Mouse (Mus musculus) hindbrain, embryonic 16.5 days (tissue): ENCODE results near the gene Acy3. TPM values are rescaled to one million over a fixed set of nuclear protein-coding genes. Genes with fewer than 3 reads are reported as not detected.
"Not testable (repeated sequence)": the region's sequence is repeated elsewhere in the genome, so short reads cannot be mapped to it uniquely, and the experiment has no call there.

Experiments
- ATAC-seq: fragments of 200-750 bp; cut with Nextera tagmentation; 2 replicates; pipeline ENCODE4 v1.8.0; 2017; ENCODE audit warnings: moderate TSS enrichment, moderate library complexity
- H3K27ac ChIP-seq: fragments of 300-500 bp; sonication (generic); 2 replicates; pipeline ENCODE4 v1.5.1; 2014; ENCODE audit warnings: low read depth, mild to moderate bottlenecking, control low read depth, low read length, moderate library complexity
- H3K27me3 ChIP-seq: fragments of 300-500 bp; sonication (generic); replicated peaks from 2 replicates; pipeline ENCODE4 v1.6.1; 2014; ENCODE audit warnings: low read length; ENCODE audit not compliant: control insufficient read depth, insufficient read depth
- H3K36me3 ChIP-seq: fragments of 300-500 bp; sonication (generic); 2 replicates; pipeline ENCODE4 v1.6.1; 2014; ENCODE audit warnings: mild to moderate bottlenecking, low read length, moderate library complexity, mixed read lengths; ENCODE audit not compliant: control insufficient read depth, insufficient read depth
- H3K4me1 ChIP-seq: fragments of 300-500 bp; sonication (generic); 2 replicates; pipeline ENCODE4 v1.6.1; 2014; ENCODE audit warnings: low read depth, low read length; ENCODE audit not compliant: control insufficient read depth, insufficient read depth
- H3K4me2 ChIP-seq: fragments of 300-500 bp; sonication (generic); 2 replicates; pipeline ENCODE4 v1.6.1; 2014; ENCODE audit warnings: mild to moderate bottlenecking, low read length, control low read depth, moderate library complexity
- H3K4me3 ChIP-seq: fragments of 300-500 bp; sonication (generic); 2 replicates; pipeline ENCODE4 v1.5.1; 2014; ENCODE audit warnings: mild to moderate bottlenecking, low read length, control low read depth, moderate library complexity
- H3K9ac ChIP-seq: fragments of 300-500 bp; sonication (generic); 2 replicates; pipeline ENCODE4 v1.6.1; 2014; ENCODE audit warnings: low read depth, mild to moderate bottlenecking, control low read depth, low read length, moderate library complexity
- H3K9me3 ChIP-seq: fragments of 300-500 bp; sonication (generic); 2 replicates; pipeline ENCODE4 v1.6.1; 2014; ENCODE audit warnings: mild to moderate bottlenecking, low read length, moderate library complexity; ENCODE audit not compliant: control insufficient read depth
- WGBS: fragments of 180-500 bp; shearing (Covaris S2); extraction: QIAGEN DNeasy Blood & Tissue Kit; methylation state at CpG from one replicate; pipeline ENCODE4 v1.1.7; 2014; 5-methylcytosine and 5-hydroxymethylcytosine counted together
- polyA plus RNA-seq: library from polyadenylated mRNA; unstranded; fragments of >200 nt; fragmentation: Nextera tagmentation; extraction: Ambion mirVana; gene quantifications from 2 replicates; pipeline ENCODE4 v1.2.1, GENCODE M21; 2015

Gene Acy3
- polyA plus RNA-seq, 1 experiment from 2014 or later, result 3.1 TPM

- no peaks in the 10 kb centered on the region for H3K4me1 ChIP-seq
- no peak overlapping the region for H3K4me3 ChIP-seq
- no peaks in the 10 kb centered on the region for H3K9me3 ChIP-seq
- no peak overlapping the region for H3K4me2 ChIP-seq
- WGBS, result 70% methylated on average over 11 of the region's 11 CpGs
- H3K27ac ChIP-seq, result no peak overlapping the region
- no peaks in the 10 kb centered on the region for H3K36me3 ChIP-seq
- H3K27me3 ChIP-seq, result no peaks in the 10 kb centered on the region
- no peak overlapping the region for H3K9ac ChIP-seq
- ATAC-seq, result no peak
Observed at GRCm38 (mm10) chr19:3966330-3967075, 19.9 kb upstream of the Acy3 start.

DNA sequence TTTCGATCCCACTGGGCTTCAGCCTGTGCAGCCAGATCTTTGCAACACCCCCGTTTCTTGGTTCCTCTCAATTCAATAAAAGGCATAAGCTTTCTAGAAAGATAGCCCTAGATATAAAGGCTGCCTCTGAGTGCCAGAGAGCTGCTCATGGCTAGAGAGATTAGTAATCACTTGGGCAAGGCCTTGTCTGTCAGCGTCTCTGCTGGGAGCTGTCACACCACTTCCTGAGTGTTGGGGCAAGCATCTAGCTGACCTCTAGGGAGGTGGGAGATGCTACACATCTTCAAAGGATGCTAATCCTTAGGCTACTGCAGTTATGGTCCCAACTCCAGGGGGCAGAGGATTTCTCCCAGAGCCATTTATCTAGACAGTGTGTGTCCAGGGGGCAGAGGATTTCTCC, 19.1 kb upstream of the Acy3 start:
- no peak overlapping the region for H3K4me3 ChIP-seq

GRCm38 (mm10) chr19:3972229-3972628, 14.1 kb upstream of the Acy3 start, which contains the start of gene Aldh3b2:
Gene Aldh3b2 (plus strand): TSS chr19:3972328.
- Histone ChIP-seq H3K9me3 (no peaks in the 10 kb centered on the region), H3K4me3 (no peak within 1 kb of the TSS), H3K27me3 (no peaks in the 10 kb centered on the region), H3K36me3 (no peaks in the 10 kb centered on the region), H3K27ac (no peak within 1 kb of the TSS), H3K9ac (no peak within 1 kb of the TSS), H3K4me1 (no peaks in the 10 kb centered on the region), H3K4me2 (no peak within 1 kb of the TSS)
- no peak for ATAC-seq
- 54% methylated on average over 9 of the region's 9 CpGs for WGBS

More for the DNA sequence above, 19.1 kb upstream of the Acy3 start:
- no peak overlapping the region for H3K9ac ChIP-seq
- no peaks in the 10 kb centered on the region for H3K36me3 ChIP-seq
- H3K27ac ChIP-seq, result no peak overlapping the region
- no peaks in the 10 kb centered on the region for H3K4me1 ChIP-seq
- no peaks in the 10 kb centered on the region for H3K9me3 ChIP-seq
- H3K27me3 ChIP-seq, result no peaks in the 10 kb centered on the region
- ATAC-seq, result no peak
- 71% methylated on average over 3 of the region's 3 CpGs for WGBS
- H3K4me2 ChIP-seq, result no peak overlapping the region

DNA sequence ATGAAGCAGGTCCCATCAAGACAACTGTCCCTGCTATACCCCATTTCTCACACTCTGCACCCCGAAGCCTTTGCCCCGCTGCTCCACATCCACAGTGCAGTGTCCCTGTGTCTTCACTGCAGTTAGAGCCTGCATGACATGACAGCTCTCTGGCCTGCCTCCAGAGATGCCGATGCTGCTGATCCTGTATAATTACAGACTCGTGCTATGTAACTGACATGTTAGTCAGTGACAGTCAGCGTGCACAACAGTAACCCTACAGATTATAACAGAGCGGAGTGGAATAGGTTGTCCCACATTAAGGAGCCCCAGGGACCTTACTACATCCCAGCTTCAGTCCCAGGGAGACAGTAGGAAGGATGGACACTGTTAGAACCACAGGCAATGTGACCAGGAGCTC, 11.8 kb upstream of the Acy3 start:
- H3K4me3 ChIP-seq, H3K36me3 ChIP-seq, H3K9me3 ChIP-seq, H3K4me1 ChIP-seq, ATAC-seq, H3K27me3 ChIP-seq, H3K4me2 ChIP-seq, H3K27ac ChIP-seq, H3K9ac ChIP-seq: not testable (repeated sequence)
- 75% methylated on average over 6 of the region's 6 CpGs for WGBS

- no peaks in the 10 kb centered on the region for H3K4me1 ChIP-seq
- no peak overlapping the region for H3K9ac ChIP-seq
- ATAC-seq, result no peak
- H3K36me3 ChIP-seq, result no peaks in the 10 kb centered on the region
- H3K4me2 ChIP-seq, result no peak overlapping the region
- H3K27me3 ChIP-seq, result no peaks in the 10 kb centered on the region
- WGBS, result 81% methylated on average over 2 of the region's 2 CpGs
- no peak overlapping the region for H3K4me3 ChIP-seq
- no peaks in the 10 kb centered on the region for H3K9me3 ChIP-seq
- no peak overlapping the region for H3K27ac ChIP-seq
Observed at GRCm38 (mm10) chr19:3975866-3976265, 10.5 kb upstream of the Acy3 start.

DNA sequence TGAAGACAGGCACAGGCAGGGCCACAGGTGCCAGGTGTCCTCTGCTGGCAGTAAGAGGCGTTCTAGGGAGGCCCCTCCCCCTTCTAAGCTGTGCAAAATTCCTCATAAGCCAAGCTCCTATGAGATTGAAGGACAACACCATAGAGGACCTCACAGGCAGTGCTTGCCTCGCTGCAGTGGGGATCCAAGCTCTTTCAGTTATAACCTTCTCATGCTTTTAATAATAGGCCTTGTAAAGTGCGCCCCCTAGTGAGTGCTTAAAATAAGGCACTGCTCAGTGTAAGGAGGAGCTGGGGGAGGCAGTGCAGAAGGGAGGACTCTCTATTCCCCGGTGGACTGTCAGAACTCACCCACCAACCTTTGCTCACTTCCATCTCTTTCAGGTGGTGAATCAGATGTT, 6.1 kb upstream of the Acy3 start:
- peak; percentile 81 for ATAC-seq
- Histone ChIP-seq H3K27ac (no peak overlapping the region), H3K9ac (no peak overlapping the region), H3K36me3 (no peaks in the 10 kb centered on the region), H3K4me3 (no peak overlapping the region), H3K4me2 (no peak overlapping the region), H3K9me3 (no peaks in the 10 kb centered on the region), H3K4me1 (0 out of 2 replicates have a peak, but pooled peaks cover 3% of the 10 kb centered on the region), H3K27me3 (no peaks in the 10 kb centered on the region)
- WGBS, result 12% methylated on average over 4 of the region's 4 CpGs

GRCm38 (mm10) chr19:3980917-3981316, 5.5 kb upstream of the Acy3 start:
- no peak overlapping the region for H3K27ac ChIP-seq
- WGBS, result 80% methylated on average over 9 of the region's 9 CpGs
- H3K4me2 ChIP-seq, result no peak overlapping the region
- H3K4me3 ChIP-seq, result no peak overlapping the region
- H3K4me1 ChIP-seq, result 0 out of 2 replicates have a peak, but pooled peaks cover 3% of the 10 kb centered on the region
- no peak overlapping the region for H3K9ac ChIP-seq
- no peaks in the 10 kb centered on the region for H3K9me3 ChIP-seq
- no peak for ATAC-seq
- H3K27me3 ChIP-seq, result no peaks in the 10 kb centered on the region
- no peaks in the 10 kb centered on the region for H3K36me3 ChIP-seq

DNA sequence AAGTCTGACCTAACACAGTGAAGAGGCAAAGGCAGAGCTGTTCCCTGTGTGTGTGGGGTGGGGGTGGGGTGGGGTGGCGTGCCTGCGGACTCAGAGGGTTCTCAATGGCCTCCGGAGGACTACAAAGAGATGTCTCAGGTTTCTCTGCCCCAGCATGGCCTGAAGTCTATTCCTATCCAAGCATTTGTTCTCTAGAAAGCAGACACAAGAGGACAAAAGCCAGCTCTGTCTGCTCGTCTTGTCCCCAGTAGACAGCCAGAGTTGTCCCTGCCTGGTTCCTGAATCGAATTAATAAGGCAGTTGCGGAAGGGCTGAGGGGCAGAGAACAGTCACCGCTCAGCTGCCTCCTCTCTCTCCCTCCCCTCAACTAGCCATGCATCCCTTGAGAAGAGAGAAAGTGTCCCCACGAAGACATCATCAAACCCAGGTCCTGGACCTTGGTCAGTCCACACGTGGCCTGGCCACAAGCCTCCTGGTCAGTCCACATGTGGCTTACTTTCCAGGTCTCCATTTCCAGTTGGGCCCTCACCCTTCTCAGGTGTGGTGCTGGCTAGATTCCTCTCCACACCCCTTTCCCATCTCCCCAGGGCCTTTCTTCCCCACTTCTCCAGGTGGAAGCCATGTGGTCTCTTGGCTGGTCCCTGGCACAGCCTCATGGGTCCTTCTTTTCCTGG, 2.7 kb upstream of the Acy3 start:
- peaks cover 3% of the 10 kb centered on the region; the same call in 1 of the 2 replicates for H3K4me1 ChIP-seq
- ATAC-seq, result no peak
- no peak overlapping the region for H3K4me2 ChIP-seq
- no peak overlapping the region for H3K4me3 ChIP-seq
- H3K27me3 ChIP-seq, result no peaks in the 10 kb centered on the region
- no peak overlapping the region for H3K9ac ChIP-seq
- no peaks in the 10 kb centered on the region for H3K9me3 ChIP-seq
- H3K27ac ChIP-seq, result no peak overlapping the region
- 23% methylated on average over 9 of the region's 9 CpGs for WGBS
- H3K36me3 ChIP-seq, result no peaks in the 10 kb centered on the region

- no peak overlapping the region for H3K27ac ChIP-seq
- H3K36me3 ChIP-seq, result no peaks in the 10 kb centered on the region
- 20% methylated on average over 8 of the region's 8 CpGs for WGBS
- no peak overlapping the region for H3K4me3 ChIP-seq
- H3K4me2 ChIP-seq, result no peak overlapping the region
- no peaks in the 10 kb centered on the region for H3K9me3 ChIP-seq
- ATAC-seq, result no peak
- H3K4me1 ChIP-seq, result peaks cover 3% of the 10 kb centered on the region; the same call in 1 of the 2 replicates
- no peak overlapping the region for H3K9ac ChIP-seq
- no peaks in the 10 kb centered on the region for H3K27me3 ChIP-seq
Observed at GRCm38 (mm10) chr19:3985261-3985681, 1.1 kb upstream of the Acy3 start.
